Mouse (Mus musculus): ENCODE data around the gene Rab10. TPM values are rescaled to one million over a fixed set of nuclear protein-coding genes. Genes with fewer than 3 reads are reported as not detected.

Gene Rab10
- polyA plus RNA-seq (2017; shearing (Covaris generic)): 175 TPM

GRCm38 (mm10) chr12:3309391-3310320 lies at the start of gene Rab10:
Rab10 (minus strand) TSS chr12:3309969.

Other genes starting within 250 kb of the Rab10 start
- 6.2 TPM for gene Kif3c, start 55.2 kb upstream of the Rab10 start, polyA plus RNA-seq (2017; shearing (Covaris generic))
- 59.0 TPM for gene Asxl2, start 116.9 kb upstream of the Rab10 start, polyA plus RNA-seq (2017; shearing (Covaris generic))

All from naive thymus-derived CD4-positive, alpha-beta T cell, adult 5 months (primary cell).